ENCODE assay signal across 9 mouse cellular contexts in the genomic region with DNA sequence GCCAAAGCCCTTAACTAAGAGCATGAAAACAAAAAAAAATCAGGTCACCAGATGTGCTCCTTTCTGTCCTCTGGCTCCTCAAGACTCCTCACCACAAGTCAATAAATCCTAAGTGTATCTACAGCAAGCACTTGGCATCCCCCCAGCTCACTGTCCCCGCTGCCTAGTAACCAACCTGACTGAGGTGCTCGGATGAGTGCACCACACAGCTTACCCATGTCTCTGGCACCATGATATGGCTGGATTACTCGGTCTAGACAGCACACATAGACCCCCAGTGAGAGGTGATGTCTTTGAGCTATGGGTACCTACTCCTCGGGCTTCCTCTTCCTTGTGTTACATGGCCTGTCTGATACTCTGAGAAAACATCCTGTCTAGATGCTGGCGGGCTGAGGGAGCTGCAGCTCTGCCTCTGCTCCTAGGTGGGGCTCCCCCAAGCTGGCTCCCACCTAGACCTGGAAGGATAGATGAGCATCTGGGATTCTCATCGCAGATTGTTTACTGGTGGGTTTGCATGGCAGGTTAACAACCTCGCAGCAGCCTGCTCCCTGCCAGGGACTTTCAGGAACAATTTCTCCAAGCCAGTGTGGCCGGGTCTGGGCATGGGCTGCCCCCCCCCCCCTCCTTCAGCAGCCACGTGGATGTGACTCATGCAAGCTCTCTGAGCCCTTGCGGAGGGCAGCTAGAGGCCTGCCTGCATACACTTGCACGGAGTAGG. TPM values are rescaled to one million over a fixed set of nuclear protein-coding genes. Genes with fewer than 3 reads are reported as not detected.
DNase-seq lines count a peak whose midpoint lies in the region; ATAC-seq lines count a peak whose summit lies in the region.
"Had no signal": no experiment of that assay in that cellular context is flagged by ENCODE, and none has a peak within 500 bp of the region (broad histone marks: within the 10 kb centered on the region; RNA-seq: fewer than 3 reads in every experiment).

No protein-coding gene starts in this region.

- H3K27me3 ChIP-seq in heart, embryonic 13.5 days (replicated peaks): no peaks in the 10 kb centered on the region

- H3K4me1 ChIP-seq in heart, embryonic 13.5 days: peaks cover 20% of the 10 kb centered on the region

- DNase-seq in frontal cortex, postnatal 14 days (ENCODE audit: low spot score in 2 of 2): no peak
- DNase-seq in urinary bladder, adult 2 months (ENCODE audit: low spot score): peak; percentile 52
- DNase-seq in urinary bladder, postnatal 4 days (ENCODE audit: low spot score in 2 of 2): no peak
- DNase-seq in lung, postnatal 36 days: peak; percentile 46
- DNase-seq in right cerebral cortex, postnatal 36 days (ENCODE audit: low spot score in 2 of 2): no peak
- no peak for DNase-seq in frontal cortex, adult 2 months (ENCODE audit: extremely low spot score in 1 of 2, low spot score in 1 of 2)

- 43% methylated on average over 11 of the region's 11 CpGs for WGBS in heart, embryonic 13.5 days

- H3K9ac ChIP-seq in heart, embryonic 13.5 days: peak overlapping the region; percentile 65

- no peak overlapping the region for H3K4me2 ChIP-seq in heart, embryonic 13.5 days

- H3K36me3 ChIP-seq in heart, embryonic 13.5 days: no peaks in the 10 kb centered on the region

- H3K27ac ChIP-seq in heart, embryonic 13.5 days (replicated peaks): no peak overlapping the region
- H3K27ac ChIP-seq: macrophage had no signal

- peak; percentile 54 for ATAC-seq in frontal cortex, adult (ENCODE audit: low TSS enrichment)
- ATAC-seq in heart, embryonic 13.5 days (ENCODE audit: extremely low read depth, insufficient number of reproducible peaks, low FRiP score, low TSS enrichment): no peak

- no peaks in the 10 kb centered on the region for H3K9me3 ChIP-seq in heart, embryonic 13.5 days

- H3K4me3 ChIP-seq in heart, embryonic 13.5 days: no peak overlapping the region

RNA-seq across cellular contexts. Expression of gene Prelp, which starts 57.2 kb away (rescaled TPM):
- 89.1 and 164 TPM in 2 replicates for polyA plus RNA-seq in urinary bladder, adult 2 months (2012; rRNA removed)
- polyA plus RNA-seq in heart, embryonic 13.5 days (2015; fragmentation: Nextera tagmentation; extraction: Ambion mirVana): 2.8 and 3.1 TPM in 2 replicates
- polyA plus RNA-seq in frontal cortex, adult 2 months (2012; rRNA removed): 9.0 and 10.3 TPM in 2 replicates

RNA-seq across cellular contexts. Expression of gene Fmod, which starts 58.6 kb away (rescaled TPM):
- 14.0 and 18.9 TPM in 2 replicates for polyA plus RNA-seq in urinary bladder, adult 2 months (2012; rRNA removed)
- 22.8 and 26.3 TPM in 2 replicates for polyA plus RNA-seq in heart, embryonic 13.5 days (2015; fragmentation: Nextera tagmentation; extraction: Ambion mirVana)
- polyA plus RNA-seq in frontal cortex, adult 2 months (2012; rRNA removed): 9.1 and 16.2 TPM in 2 replicates
- polyA plus RNA-seq: macrophage had no signal

Comparison
In these comparisons a context has a peak if more than half of its experiments do, and no peak if none do; other contexts are left out.
1. DNase-seq: peak in urinary bladder, adult 2 months (single experiment) and lung, postnatal 36 days (single experiment); none in frontal cortex, postnatal 14 days (0 of 2), urinary bladder, postnatal 4 days (0 of 2), right cerebral cortex, postnatal 36 days (0 of 2) and frontal cortex, adult 2 months (0 of 2).